21 mouse cellular contexts compared by ENCODE assay signal in the genomic region with DNA sequence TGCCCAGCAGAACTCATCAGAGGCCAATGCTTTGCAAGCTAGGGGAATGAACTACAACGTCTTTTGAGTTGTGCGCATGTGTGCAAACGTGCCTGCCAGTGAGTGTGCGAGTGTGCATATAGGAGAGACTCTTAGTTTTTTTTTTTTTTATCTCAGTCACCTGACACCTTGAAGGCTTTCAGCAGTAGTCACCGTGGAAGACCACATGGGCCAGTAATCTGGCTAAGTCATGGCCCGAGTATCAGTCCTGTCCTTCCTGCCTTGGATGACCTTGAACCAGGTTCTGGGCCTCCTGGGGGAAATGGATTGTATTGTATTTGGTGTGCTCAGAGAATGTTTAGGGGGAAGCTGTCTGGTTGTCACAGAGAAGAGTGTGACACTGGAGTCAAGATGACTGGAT.
A peak's percentile ranks its signal among the peaks of the same experiment; 100 is the strongest.
DNase-seq lines count a peak whose midpoint lies in the region; ATAC-seq and TF ChIP-seq lines count a peak whose summit lies in the region.
"Had no signal": no experiment of that assay in that cellular context is flagged by ENCODE, and none has a peak within 500 bp of the region (broad histone marks: within the 10 kb centered on the region; RNA-seq: fewer than 3 reads in every experiment).

No protein-coding gene starts in this region.

- no peak for TF ChIP-seq POLR2A in kidney, adult 2 months (IDR thresholded peaks at IDR 0.05; ENCODE audit: low read depth, low read length)

- H3K4me3 ChIP-seq in heart, embryonic 10.5 days, result no peak overlapping the region
- no peak overlapping the region for H3K4me3 ChIP-seq in heart, embryonic 14.5 days (ENCODE audit: control insufficient read depth in 1 of 2, insufficient read depth in 1 of 2, low read depth in 1 of 2, low read length in 2 of 2)
- no peak overlapping the region for H3K4me3 ChIP-seq in kidney, adult 2 months (ENCODE audit: insufficient read depth, low read depth, low read length)
- no peak overlapping the region for H3K4me3 ChIP-seq in kidney, embryonic 14.5 days (ENCODE audit: low read length)
- no peak overlapping the region for H3K4me3 ChIP-seq in kidney, postnatal 0 days (replicated peaks; ENCODE audit: low read depth, low read length)
- H3K4me3 ChIP-seq: embryonic facial prominence, embryonic 10.5 days; forebrain, embryonic 13.5 days; hindbrain, embryonic 13.5 days had no signal

- H3K4me1 ChIP-seq in heart, embryonic 10.5 days, result peaks cover 38% of the 10 kb centered on the region
- peaks cover 24 to 31% of the 10 kb centered on the region in 2 experiments for H3K4me1 ChIP-seq in heart, embryonic 14.5 days (ENCODE audit: control insufficient read depth in 2 of 2, insufficient read depth in 2 of 2, low read length in 2 of 2)
- H3K4me1 ChIP-seq in kidney, adult 2 months (ENCODE audit: control insufficient read depth, insufficient read depth, low read length), result peaks cover 11% of the 10 kb centered on the region
- H3K4me1 ChIP-seq in kidney, embryonic 14.5 days (ENCODE audit: control insufficient read depth, insufficient read depth, low read length), result peaks cover 21% of the 10 kb centered on the region
- peaks cover 2% of the 10 kb centered on the region; the same call in 1 of the 2 replicates for H3K4me1 ChIP-seq in kidney, postnatal 0 days (replicated peaks; ENCODE audit: insufficient read depth, low read length)
- H3K4me1 ChIP-seq: forebrain, embryonic 13.5 days; hindbrain, embryonic 13.5 days had no signal

- no peaks in the 10 kb centered on the region for H3K27me3 ChIP-seq in heart, embryonic 10.5 days (ENCODE audit: insufficient read depth, poor library complexity, severe bottlenecking)
- H3K27me3 ChIP-seq in heart, embryonic 14.5 days (ENCODE audit: control insufficient read depth, insufficient read depth, low read length), result no peaks in the 10 kb centered on the region
- H3K27me3 ChIP-seq in kidney, adult 2 months (replicated peaks; ENCODE audit: control insufficient read depth, insufficient read depth, low read length), result no peaks in the 10 kb centered on the region
- H3K27me3 ChIP-seq in kidney, embryonic 14.5 days (ENCODE audit: control insufficient read depth, insufficient read depth, low read length), result no peaks in the 10 kb centered on the region
- H3K27me3 ChIP-seq in kidney, postnatal 0 days (ENCODE audit: insufficient read depth, low read length), result no peaks in the 10 kb centered on the region
- H3K27me3 ChIP-seq: forebrain, embryonic 13.5 days; hindbrain, embryonic 13.5 days had no signal

- DNase-seq in heart, embryonic 10.5 days (ENCODE audit: low spot score), result no peak
- DNase-seq in heart, adult 18-20 months, result no peak
- DNase-seq in heart, postnatal 36 days, result no peak
- DNase-seq in kidney, adult 2 months, result no peak
- DNase-seq in kidney, postnatal 0 days (ENCODE audit: low spot score), result no peak
- no peak for DNase-seq in kidney, adult 8-10 months
- DNase-seq: adrenal gland, adult 8-10 months; adrenal gland, postnatal 36 days; B cell, adult 2 months; cerebellum, adult 2 months; cerebellum, postnatal 10 days; forebrain, postnatal 0 days; gastrocnemius, postnatal 14 days had no signal

- no peak overlapping the region for H3K9ac ChIP-seq in heart, embryonic 14.5 days (ENCODE audit: low read length)
- no peak overlapping the region for H3K9ac ChIP-seq in kidney, embryonic 14.5 days (ENCODE audit: low read depth, low read length)
- no peak overlapping the region for H3K9ac ChIP-seq in kidney, postnatal 0 days (ENCODE audit: low read depth, low read length)
- H3K9ac ChIP-seq: forebrain, embryonic 13.5 days; forebrain, postnatal 0 days; hindbrain, embryonic 13.5 days had no signal

- 42% methylated on average over 6 of the region's 6 CpGs for WGBS in heart, embryonic 10.5 days
- WGBS in heart, embryonic 14.5 days, result 35% methylated on average over 6 of the region's 6 CpGs
- 52% methylated on average over 6 of the region's 6 CpGs for WGBS in kidney, adult 2 months
- 70% methylated on average over 6 of the region's 6 CpGs for WGBS in kidney, embryonic 14.5 days
- WGBS in kidney, postnatal 0 days, result 58% methylated on average over 6 of the region's 6 CpGs

- peak; percentile 19; the same call in 1 of the 2 replicates for ATAC-seq in heart, embryonic 14.5 days (ENCODE audit: insufficient number of reproducible peaks, insufficient read depth, low FRiP score, low read depth)
- no peak for ATAC-seq in kidney, embryonic 14.5 days (ENCODE audit: low FRiP score, low TSS enrichment)
- ATAC-seq in kidney, postnatal 0 days (replicated peaks; ENCODE audit: low FRiP score, low read depth), result no peak
- ATAC-seq: CD4-positive, CD25-positive, alpha-beta regulatory T cell, adult 4 months; forebrain, embryonic 13.5 days; forebrain, postnatal 0 days; hindbrain, postnatal 0 days had no signal

- peaks cover 15% of the 10 kb centered on the region for H3K36me3 ChIP-seq in heart, embryonic 10.5 days
- H3K36me3 ChIP-seq in heart, embryonic 14.5 days (ENCODE audit: control insufficient read depth, insufficient read depth, low read length), result peaks cover 27% of the 10 kb centered on the region
- no peaks in the 10 kb centered on the region for H3K36me3 ChIP-seq in kidney, adult 2 months (ENCODE audit: control insufficient read depth, insufficient read depth, low read length)
- peaks cover 20% of the 10 kb centered on the region for H3K36me3 ChIP-seq in kidney, embryonic 14.5 days (ENCODE audit: control insufficient read depth, insufficient read depth, low read length)
- H3K36me3 ChIP-seq in kidney, postnatal 0 days (ENCODE audit: insufficient read depth, low read length), result no peaks in the 10 kb centered on the region
- H3K36me3 ChIP-seq: G1E had no signal

- no peaks in the 10 kb centered on the region for H3K9me3 ChIP-seq in heart, embryonic 10.5 days
- H3K9me3 ChIP-seq in heart, embryonic 14.5 days (ENCODE audit: control insufficient read depth, low read length), result no peaks in the 10 kb centered on the region
- no peaks in the 10 kb centered on the region for H3K9me3 ChIP-seq in kidney, embryonic 14.5 days (ENCODE audit: control insufficient read depth, low read length)
- H3K9me3 ChIP-seq in kidney, postnatal 0 days (replicated peaks; ENCODE audit: low read length), result no peaks in the 10 kb centered on the region
- H3K9me3 ChIP-seq: embryonic facial prominence, embryonic 10.5 days; forebrain, embryonic 13.5 days; hindbrain, embryonic 13.5 days had no signal

- intact Hi-C loops in heart, postnatal 36 days (cut with DNase I), result no loop called here

- no peak overlapping the region for H3K4me2 ChIP-seq in heart, embryonic 14.5 days (ENCODE audit: low read length)
- no peak overlapping the region for H3K4me2 ChIP-seq in kidney, embryonic 14.5 days (replicated peaks; ENCODE audit: low read depth, low read length)
- H3K4me2 ChIP-seq in kidney, postnatal 0 days (ENCODE audit: low read length), result no peak overlapping the region
- H3K4me2 ChIP-seq: forebrain, embryonic 13.5 days; hindbrain, embryonic 13.5 days had no signal

- peak overlapping the region; percentile 85 for H3K27ac ChIP-seq in heart, embryonic 10.5 days
- peak overlapping the region; percentile 66 to 72 for H3K27ac ChIP-seq in heart, embryonic 14.5 days (replicated peaks in 1 of 2; ENCODE audit: control insufficient read depth in 1 of 2, insufficient read depth in 1 of 2, low read depth in 2 of 2, low read length in 2 of 2)
- peak overlapping the region; percentile 54 for H3K27ac ChIP-seq in kidney, adult 2 months (ENCODE audit: insufficient read depth, low read depth, low read length)
- H3K27ac ChIP-seq in kidney, embryonic 14.5 days (ENCODE audit: low read depth, low read length), result no peak overlapping the region; the same call in 1 of the 2 replicates
- peak overlapping the region; percentile 70 for H3K27ac ChIP-seq in kidney, postnatal 0 days
- H3K27ac ChIP-seq: embryonic facial prominence, embryonic 10.5 days; forebrain, embryonic 13.5 days; hindbrain, embryonic 13.5 days; hindbrain, postnatal 0 days had no signal

- no peak for TF ChIP-seq CTCF in kidney, adult 2 months (conservative IDR thresholded peaks at IDR 0.05; ENCODE audit: insufficient read depth, insufficient read length, low read depth, low read length)
- no peak for TF ChIP-seq CTCF in kidney, postnatal 0 days (IDR thresholded peaks at IDR 0.05; ENCODE audit: low read depth)
